8 mouse cellular contexts compared by ENCODE assay signal in genomic region chr11:48799921-48800701, GRCm38 (mm10). TPM values are rescaled to one million over a fixed set of nuclear protein-coding genes. Genes with fewer than 3 reads are reported as not detected.
DNase-seq lines count a peak whose midpoint lies in the region; ATAC-seq and TF ChIP-seq lines count a peak whose summit lies in the region.

TSS of gene Rack1 (plus strand) at chr11:48800332.

- H3K36me3 ChIP-seq in hindbrain, embryonic 12.5 days = peaks cover 37% of the 10 kb centered on the region

- CTCF ChIA-PET in Patski (lab: Charles Lee) = interaction anchor here (1.0 kb wide), 1 partner anchor 18 kb away, joined by 3 read pairs; no protein-coding TSS in a partner anchor

- H3K9me3 ChIP-seq in hindbrain, embryonic 12.5 days (replicated peaks) = no peaks in the 10 kb centered on the region

- H3K4me3 ChIP-seq in hindbrain, embryonic 12.5 days = peak within 1 kb of the TSS; percentile 82

- peak; percentile 70 for DNase-seq in Patski (ENCODE audit: low read depth, low spot score)
- DNase-seq in cerebellum, postnatal 14 days = peak; percentile 87 to 90
- DNase-seq in frontal cortex, postnatal 14 days (ENCODE audit: low spot score in 2 of 2) = peak; percentile 83 to 87
- peak; percentile 92 to 93 for DNase-seq in layer of hippocampus, postnatal 14 days (ENCODE audit: low spot score in 2 of 2)
- peak; percentile 93 for DNase-seq in lung, postnatal 10 days
- peak; percentile 84 for DNase-seq in ovary, postnatal 14 days (ENCODE audit: low spot score)
- DNase-seq in thymus, postnatal 10 days (ENCODE audit: low spot score in 2 of 2) = peak; percentile 79 to 81

- in situ Hi-C loops in Patski (cut with MboI; ENCODE audit: low pct_unique_long_range_greater_than_20kb) = loop anchor here (5.0 to 25.0 kb wide), 4 partner anchors 57 to 887 kb away; no protein-coding TSS in a partner anchor

- POLR2A ChIA-PET in Patski (lab: Charles Lee) = interaction anchor here (0.6 to 1.1 kb wide), 4 partner anchors 12 to 63 kb away, joined by 3 to 4 read pairs (median 4); no protein-coding TSS in a partner anchor

- H3K9ac ChIP-seq in hindbrain, embryonic 12.5 days = peak within 1 kb of the TSS; percentile 92

- no peak for TF ChIP-seq CTCF in Patski (IDR thresholded peaks at IDR 0.05)

- under 1% methylated on average over 47 of the region's 47 CpGs for WGBS in hindbrain, embryonic 12.5 days

- ATAC-seq in Patski = peak; percentile 91
- peak; percentile 94 for ATAC-seq in hindbrain, embryonic 12.5 days (ENCODE audit: low FRiP score)

- peaks cover 33% of the 10 kb centered on the region for H3K4me1 ChIP-seq in hindbrain, embryonic 12.5 days

- peak within 1 kb of the TSS; percentile 95 for H3K27ac ChIP-seq in hindbrain, embryonic 12.5 days

- no peaks in the 10 kb centered on the region for H3K27me3 ChIP-seq in Patski
- no peaks in the 10 kb centered on the region for H3K27me3 ChIP-seq in hindbrain, embryonic 12.5 days

- H3K4me2 ChIP-seq in hindbrain, embryonic 12.5 days (replicated peaks) = peak within 1 kb of the TSS; percentile 97

RNA-seq across cellular contexts. Expression of gene Rack1, which starts in this region (rescaled TPM):
- 1,050 TPM for polyA plus RNA-seq in Patski (2021)
- polyA plus RNA-seq in hindbrain, embryonic 12.5 days (2016; fragmentation: Nextera tagmentation; extraction: Ambion mirVana) = 442 and 512 TPM in 2 replicates
- 100 to 1,000 TPM; 285 to 287 TPM for total RNA-seq in layer of hippocampus, postnatal 14 days (2021)

Comparison
In these comparisons a context has a peak if more than half of its experiments do, and no peak if none do; other contexts are left out.
1. Peak in every context shown above with its lines: DNase-seq, ATAC-seq, H3K4me3 ChIP-seq and H3K27ac ChIP-seq.